Mouse (Mus musculus): ENCODE data around the gene Capn7.

Capn7 gene

GRCm38 (mm10) chr14:31367951-31368350 is 31.5 kb downstream of the Capn7 start:
- no peak for DNase-seq

GRCm38 (mm10) chr14:31369377-31369776 is 32.9 kb downstream of the Capn7 start:
- DNase-seq, result no peak

DNA sequence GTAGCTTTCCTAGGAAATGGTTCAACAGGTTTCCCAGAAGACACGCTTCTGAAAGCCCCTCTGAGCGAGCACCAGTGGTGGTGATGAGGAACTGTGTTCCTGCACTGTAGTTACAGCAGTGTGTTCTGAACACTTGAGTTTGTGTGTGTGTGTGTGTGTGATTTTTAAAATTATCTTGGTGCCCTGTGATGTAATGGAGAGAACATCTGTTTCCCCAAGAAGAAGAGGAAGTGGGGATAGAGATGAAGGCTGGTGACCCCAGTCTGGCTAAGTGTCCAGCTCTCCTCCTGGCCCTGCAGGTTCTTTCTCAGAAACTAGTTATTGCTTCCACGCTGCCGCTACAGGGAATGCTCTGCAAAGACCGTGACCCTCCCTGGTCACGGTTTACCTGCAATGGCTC is 38.0 kb downstream of the Capn7 start:
- DNase-seq, result no peak

GRCm38 (mm10) chr14:31376331-31376730 is 39.9 kb downstream of the Capn7 start:
- no peak for DNase-seq

- DNase-seq, result no peak
These were observed 45.8 kb downstream of the Capn7 start for GRCm38 (mm10) chr14:31382276-31382675.

DNA sequence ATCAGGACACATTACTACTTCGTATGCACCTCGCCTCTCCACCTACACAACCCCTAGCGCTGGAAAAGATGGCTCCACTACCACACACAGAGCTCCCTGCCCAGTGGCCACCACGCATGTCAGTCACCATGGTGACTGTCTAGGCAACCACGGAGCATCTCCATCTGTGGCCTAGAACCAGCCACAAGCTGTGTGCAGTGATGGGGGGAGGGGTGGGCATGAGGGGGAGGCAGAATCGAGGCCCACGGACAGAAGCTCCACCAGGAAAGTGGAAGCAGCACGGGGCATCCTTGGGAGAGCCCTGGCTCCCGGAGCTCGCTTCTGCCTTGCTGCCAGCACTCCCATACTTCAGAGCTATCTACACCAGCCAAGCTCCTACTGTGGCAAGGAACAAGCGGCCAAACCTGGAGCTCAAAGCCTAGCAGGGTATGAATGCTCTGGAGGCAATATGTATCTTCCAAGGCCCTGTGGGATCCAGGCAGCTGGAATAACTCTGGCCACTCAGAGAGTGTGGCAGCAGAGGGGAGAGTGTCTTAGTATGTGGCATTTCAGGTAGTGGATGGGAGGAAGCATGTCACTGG is 47.1 kb downstream of the Capn7 start:
- no peak for DNase-seq

DNA sequence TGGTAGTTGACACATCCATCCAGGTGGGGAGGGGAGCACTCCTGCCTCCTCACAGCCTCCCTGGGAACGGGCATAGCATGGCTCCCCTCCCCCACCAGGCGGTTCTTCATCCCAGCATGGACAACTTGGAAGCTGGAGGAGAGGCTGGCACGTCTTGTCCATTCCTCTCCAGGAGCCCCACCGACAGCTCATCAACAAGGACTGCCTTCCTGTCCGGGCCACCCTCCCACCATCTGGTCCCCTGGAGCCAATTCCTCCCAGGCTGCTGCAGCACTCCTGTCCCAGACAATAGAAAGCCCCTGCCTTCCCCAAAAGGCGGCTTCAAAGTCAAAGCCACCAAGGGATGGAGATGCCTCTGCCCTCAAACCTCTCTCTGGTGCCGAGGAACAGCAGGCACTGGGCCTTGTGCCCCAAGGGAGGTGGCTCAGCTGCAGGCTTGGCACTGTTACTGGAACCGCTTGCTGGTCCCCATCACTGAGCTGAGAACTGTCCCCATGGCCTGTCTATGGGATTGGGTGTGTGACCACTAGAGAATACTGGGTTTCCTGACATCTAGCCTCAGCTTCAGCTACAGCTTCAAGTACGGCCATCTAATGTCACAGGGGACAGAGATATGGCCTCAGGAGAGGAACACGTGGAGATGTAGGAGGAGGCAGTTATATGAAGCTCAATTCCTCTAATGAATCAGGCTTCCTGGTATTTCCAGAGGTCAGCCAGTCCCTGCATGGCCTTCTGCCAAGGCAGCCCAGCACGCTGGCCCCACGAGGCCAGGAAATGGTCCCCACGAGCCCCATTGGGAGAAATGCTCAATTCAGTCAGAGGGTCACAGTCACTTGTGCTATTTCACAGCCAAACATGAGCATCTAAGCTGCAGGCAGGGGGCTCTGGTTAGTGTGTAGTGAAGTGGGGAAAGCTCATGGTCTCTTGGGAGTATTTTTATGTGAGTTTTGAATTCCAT is 48.2 kb downstream of the Capn7 start:
- DNase-seq, result peak; percentile 78 to 81

DNA sequence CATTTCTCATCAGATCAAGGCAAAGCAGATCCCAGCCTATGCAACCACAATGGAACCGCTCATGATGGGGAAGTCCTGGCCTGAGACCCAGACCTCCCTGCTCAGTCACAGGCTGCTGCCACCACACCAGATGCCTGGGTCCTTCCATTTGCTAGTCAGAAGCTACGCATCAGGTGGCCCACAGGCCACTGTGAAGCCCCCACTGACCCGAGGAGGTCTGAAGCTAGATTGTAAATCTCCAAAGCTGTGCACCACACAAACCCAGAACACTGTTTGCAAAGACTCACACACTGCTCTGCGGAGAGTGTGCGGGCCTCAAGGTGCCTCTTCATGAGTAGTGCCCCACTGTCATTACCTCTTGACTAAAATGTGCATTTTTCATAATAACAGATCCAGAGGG is 49.0 kb downstream of the Capn7 start:
- no peak for DNase-seq

DNA sequence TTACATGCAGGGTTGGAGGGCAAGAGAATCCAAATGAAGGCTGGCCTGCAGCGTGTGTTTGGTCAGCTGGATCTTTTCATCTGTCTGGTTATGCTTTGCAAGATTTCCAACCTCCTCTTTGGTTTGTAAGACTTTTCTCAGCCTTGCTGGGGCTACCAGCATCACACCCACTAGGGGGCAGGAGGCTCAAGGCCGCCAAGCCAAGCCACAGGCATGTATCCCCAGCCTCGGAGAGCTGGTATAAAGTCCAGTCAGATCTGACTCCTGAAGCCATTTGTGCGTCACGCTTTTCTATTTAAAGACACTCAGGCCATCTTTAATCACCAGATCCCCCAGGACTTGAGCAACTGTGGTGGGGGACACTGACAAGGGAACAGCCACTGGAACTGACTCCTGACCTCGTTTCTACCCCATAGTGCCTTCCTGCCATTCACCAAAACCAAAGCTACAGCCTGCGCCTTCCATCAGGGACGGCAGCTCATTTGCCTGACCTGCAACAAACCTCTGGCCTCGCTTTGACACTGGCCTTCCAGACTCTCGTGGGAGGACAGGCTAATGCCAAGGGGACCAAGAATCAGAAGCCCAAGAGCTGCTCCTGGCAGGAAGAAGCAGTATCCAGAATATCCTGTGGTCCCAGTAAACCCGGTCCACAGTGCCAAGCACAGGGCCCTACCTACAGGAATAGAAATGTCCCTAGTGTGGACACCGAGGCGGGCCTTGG is 49.7 kb downstream of the Capn7 start:
- peak; percentile 92 to 93 for DNase-seq

DNA sequence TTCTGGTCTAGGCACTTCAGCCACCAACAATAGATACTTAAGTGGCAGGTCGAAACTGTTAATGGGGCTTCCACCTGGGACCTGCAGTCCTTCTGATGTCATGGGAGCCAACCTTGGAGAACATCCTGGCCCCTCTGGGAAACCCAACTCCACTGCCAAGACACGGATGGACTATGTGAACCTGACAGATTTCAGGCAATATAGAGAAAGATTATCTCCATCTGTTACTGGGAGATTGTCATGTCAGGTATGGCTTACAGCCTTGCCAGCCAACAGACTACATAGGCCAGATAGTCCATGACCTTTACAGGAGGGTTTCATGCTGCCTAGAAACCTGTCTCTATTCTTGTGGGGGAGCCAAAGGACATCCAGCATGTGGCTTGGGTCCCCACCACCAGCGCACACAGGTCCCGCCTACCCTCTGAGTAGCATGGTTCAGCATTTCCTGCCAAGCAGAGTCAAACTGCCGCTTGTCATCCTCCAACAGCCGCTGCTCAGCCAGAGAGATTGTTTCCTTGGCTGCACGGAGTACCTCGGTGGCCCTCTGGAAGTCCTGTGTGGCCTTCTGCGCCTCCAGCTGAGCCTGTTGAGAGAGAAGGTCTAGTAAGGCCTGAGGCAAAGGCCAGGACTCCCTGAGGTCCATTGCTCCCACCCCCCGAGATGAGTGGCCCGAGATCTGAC is 51.0 kb downstream of the Capn7 start:
- DNase-seq, result peak in 1 of 2 experiments; percentile 43

DNA sequence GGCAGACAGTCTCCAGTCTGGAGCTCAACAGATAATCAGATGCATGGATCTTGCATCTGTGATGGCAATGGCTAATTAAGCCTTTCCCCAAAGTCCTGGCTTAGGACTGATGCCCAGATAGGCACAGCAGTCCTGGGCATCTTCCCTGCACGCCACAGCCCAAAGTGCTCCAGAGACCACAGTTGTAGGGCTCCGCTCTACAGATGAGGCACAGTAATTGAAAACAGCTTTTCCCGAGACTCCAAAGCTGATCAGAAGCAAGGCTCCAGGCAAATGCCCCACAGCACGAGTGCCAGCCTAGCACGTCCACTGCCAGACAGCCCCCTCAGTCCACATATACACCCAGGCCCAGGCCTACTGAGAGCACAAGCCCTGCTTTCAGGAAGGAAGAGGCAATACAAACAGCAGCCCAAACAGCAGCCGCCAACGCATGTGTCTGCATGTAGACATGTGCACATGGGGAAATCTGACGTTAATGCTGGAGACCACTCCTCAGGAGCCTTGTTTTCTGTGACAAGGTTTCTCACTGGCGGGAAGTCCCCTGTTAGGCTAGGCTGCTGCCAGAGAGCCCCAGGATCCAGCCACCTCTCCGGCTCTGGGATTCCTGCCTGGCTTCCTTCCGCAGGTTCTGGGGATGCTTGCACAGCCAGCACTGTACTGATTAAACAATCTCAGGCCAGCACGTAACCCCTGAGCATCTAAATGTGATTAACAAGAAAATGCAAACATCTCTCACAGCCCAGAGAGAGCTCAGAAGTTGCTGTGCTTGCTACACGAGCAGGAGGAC is 51.8 kb downstream of the Capn7 start:
- peak in 1 of 2 experiments; percentile 38 for DNase-seq

DNA sequence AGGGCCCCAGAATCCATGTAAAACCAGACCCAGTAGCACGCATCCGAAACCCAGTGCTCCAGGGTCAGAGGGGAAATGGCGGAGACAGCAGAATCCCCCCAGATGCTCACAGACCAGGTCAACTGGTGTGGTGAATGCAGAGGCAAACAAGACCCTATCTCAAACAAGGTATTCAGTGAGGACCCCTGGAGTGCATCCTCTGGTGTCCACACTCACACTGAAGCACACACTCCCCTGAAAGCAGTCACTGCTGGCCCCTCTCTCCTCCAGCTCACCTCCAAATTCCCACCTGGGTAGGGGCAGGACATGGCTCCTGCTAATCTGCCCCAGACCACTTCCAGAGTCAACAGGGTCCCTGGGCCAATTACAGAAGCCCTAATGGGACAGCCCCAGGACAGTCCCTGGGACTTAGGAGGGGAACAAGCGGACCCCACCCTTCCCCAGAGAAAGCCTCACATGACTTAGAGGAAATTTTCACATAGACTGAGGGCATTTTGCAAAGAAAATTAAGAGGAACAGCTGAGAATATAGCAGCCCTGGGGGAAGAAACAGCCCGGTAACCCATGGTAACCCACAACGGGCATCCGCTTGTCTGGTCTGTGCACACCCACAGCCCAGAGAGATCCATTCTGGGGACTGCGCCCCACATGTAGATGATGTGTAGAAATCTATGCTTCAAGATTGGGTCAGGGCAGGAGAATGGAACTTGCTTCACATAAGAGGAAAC is 53.1 kb downstream of the Capn7 start:
- no peak for DNase-seq

GRCm38 (mm10) chr14:31392300-31392699 is 55.9 kb downstream of the Capn7 start:
- DNase-seq, result no peak

DNA sequence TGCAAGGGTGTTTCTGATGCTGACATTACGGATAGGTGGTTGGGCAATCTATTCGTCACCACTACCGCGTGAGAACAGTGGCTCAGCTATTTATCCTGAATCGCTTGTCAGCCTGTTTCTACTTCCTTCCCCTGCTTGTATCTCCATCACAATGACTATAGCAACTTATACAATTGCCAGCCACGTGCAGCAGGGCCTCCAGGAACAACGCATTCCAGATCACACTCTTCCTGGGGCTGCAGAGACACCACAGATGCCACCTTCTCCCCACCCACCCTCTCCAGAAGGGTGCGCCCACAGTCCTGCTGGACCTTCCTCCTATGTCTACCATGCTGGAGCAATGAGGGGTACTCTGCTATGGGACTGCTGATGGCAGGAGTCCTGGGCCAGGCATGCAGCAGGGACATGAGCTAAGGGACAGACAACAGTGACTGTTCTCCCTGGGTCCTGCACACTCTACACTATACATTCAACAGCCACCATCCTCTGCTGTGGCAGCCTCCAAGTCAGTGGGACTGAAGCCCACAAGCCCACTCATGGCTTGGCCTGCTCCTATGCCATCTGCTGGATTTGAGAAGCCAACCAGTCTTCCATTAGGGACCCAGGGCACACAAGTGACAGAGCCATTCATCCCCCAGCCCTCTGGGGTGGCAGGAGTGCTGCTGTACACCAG is 56.6 kb downstream of the Capn7 start:
- no peak for DNase-seq

GRCm38 (mm10) chr14:31393546-31393890 is 57.1 kb downstream of the Capn7 start:
- no peak for DNase-seq

GRCm38 (mm10) chr14:31393936-31394630 is 57.6 kb downstream of the Capn7 start:
- no peak for DNase-seq

DNA sequence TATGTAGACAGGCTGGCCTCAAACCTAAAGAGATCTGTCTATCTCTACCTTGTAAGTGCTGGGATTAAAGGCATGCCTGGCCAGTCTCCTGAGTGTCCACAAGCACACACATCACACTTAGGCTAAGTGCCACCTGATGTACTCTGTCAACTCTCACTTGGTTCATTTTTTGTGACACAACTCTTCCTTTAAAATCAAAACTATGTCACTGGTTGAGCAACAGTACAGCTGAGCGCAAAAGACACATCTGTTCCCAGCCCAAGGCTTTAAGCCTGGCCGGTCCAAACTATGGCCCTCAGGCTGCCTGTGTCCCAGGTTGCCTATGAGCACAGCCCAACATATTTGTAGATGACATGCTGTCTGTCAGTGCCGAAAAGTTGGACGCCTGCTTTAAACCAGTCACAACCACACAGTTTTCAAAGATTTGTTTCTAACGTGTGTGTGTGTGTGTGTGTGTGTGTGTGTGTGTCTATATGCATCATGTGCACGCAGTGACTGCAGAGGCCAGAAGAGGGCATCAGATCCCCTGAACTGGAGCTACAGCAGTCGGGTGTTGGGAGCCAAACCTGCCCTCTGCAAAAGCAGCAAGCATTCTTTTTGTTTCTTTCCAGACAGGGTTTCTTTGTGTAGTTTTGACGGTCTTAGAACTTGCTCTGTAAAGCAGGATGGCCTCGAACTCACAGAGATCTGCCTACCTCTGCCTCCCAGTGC is 58.5 kb downstream of the Capn7 start:
- DNase-seq, result no peak

GRCm38 (mm10) chr14:31395629-31396199 is 59.3 kb downstream of the Capn7 start:
- no peak for DNase-seq

GRCm38 (mm10) chr14:31396428-31396827 is 60.0 kb downstream of the Capn7 start:
- DNase-seq, result no peak
